Mouse (Mus musculus) testis, adult 2 months (tissue): Measurements from ENCODE around the gene E2f4.

Experiments used
- CTCF ChIP-seq: fragments of 200-500 bp; IDR thresholded peaks from 2 replicates; pipeline ENCODE4 v1.5.1; 2012; ENCODE audit warnings: low read depth, mild to moderate bottlenecking, inconsistent platforms, low read length, moderate library complexity; ENCODE audit not compliant: control insufficient read depth, insufficient read depth, insufficient replicate concordance
- POLR2A ChIP-seq: fragments of 200-500 bp; IDR thresholded peaks from 2 replicates; pipeline ENCODE4 v1.6.1; 2012; ENCODE audit warnings: low read depth, mild to moderate bottlenecking, inconsistent platforms, low read length, moderate library complexity; ENCODE audit not compliant: control insufficient read depth

DNA sequence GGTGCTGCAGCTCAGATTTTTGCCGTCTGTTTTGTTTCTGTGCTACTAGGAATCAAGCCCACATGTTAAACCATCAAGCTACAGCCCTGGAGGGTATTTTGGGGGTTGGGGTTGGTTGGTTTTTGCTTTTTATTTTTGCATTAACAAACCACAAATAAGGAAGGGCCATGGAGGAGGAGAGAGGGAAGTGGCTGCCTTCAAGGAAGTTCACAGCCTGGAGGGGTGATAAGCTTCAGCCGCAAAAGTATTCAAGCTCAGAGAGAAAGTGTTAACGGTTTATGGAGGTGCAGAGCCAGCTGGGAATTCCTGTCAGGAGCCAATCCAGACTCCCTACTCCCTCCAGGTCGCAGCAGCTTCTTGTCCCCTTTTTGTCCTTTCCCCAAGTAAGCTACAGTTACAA lies 41.5 kb downstream of the E2f4 start:
- TF ChIP-seq CTCF (no peak), POLR2A (no peak)
